Mouse (Mus musculus) hindbrain, embryonic 11.5 days (tissue): Measurements from ENCODE around the gene Frem2. TPM values are rescaled to one million over a fixed set of nuclear protein-coding genes. Genes with fewer than 3 reads are reported as not detected.

Experiments
- ATAC-seq: fragments of 200-750 bp; cut with Nextera tagmentation; 2 replicates; pipeline ENCODE4 v1.8.0; 2017; ENCODE audit warnings: mild to moderate bottlenecking, moderate TSS enrichment, moderate library complexity; ENCODE audit not compliant: low FRiP score
- DNase-seq: peaks from one replicate; pipeline ENCODE4 v3.0.0-alpha.2; 2015; ENCODE audit warnings: low spot score
- H3K27ac ChIP-seq: fragments of 300-500 bp; sonication (generic); 2 replicates; pipeline ENCODE4 v1.5.1; 2014; ENCODE audit warnings: mild to moderate bottlenecking, low read depth, low read length
- H3K27me3 ChIP-seq: fragments of 300-500 bp; sonication (generic); 2 replicates; pipeline ENCODE4 v1.6.1; 2014; ENCODE audit warnings: mild to moderate bottlenecking, low read length, moderate library complexity, mixed read lengths; ENCODE audit not compliant: control insufficient read depth, insufficient read depth
- H3K36me3 ChIP-seq: fragments of 300-500 bp; sonication (generic); 2 replicates; pipeline ENCODE4 v1.6.1; 2014; ENCODE audit warnings: mild to moderate bottlenecking, low read length, moderate library complexity, mixed read lengths; ENCODE audit not compliant: control insufficient read depth, insufficient read depth
- H3K4me1 ChIP-seq: fragments of 300-500 bp; sonication (generic); replicated peaks from 2 replicates; pipeline ENCODE4 v1.6.1; 2014; ENCODE audit warnings: low read length, mixed read lengths; ENCODE audit not compliant: control insufficient read depth, insufficient read depth
- H3K4me2 ChIP-seq: fragments of 300-500 bp; sonication (generic); replicated peaks from 2 replicates; pipeline ENCODE4 v1.6.1; 2014; ENCODE audit warnings: mild to moderate bottlenecking, low read depth, low read length
- H3K4me3 ChIP-seq: fragments of 300-500 bp; sonication (generic); 2 replicates; pipeline ENCODE4 v1.5.1; 2014; ENCODE audit warnings: low read depth, low read length
- H3K9ac ChIP-seq: fragments of 300-500 bp; sonication (generic); 2 replicates; pipeline ENCODE4 v1.6.1; 2014; ENCODE audit warnings: low read depth, low read length
- H3K9me3 ChIP-seq: fragments of 300-500 bp; sonication (generic); 2 replicates; pipeline ENCODE4 v1.6.1; 2016; ENCODE audit warnings: low read length; ENCODE audit not compliant: control insufficient read depth
- WGBS: fragments of 180-500 bp; shearing (Covaris S2); extraction: QIAGEN DNeasy Blood & Tissue Kit; methylation state at CpG from one replicate; pipeline ENCODE4 v1.1.7; 2014; 5-methylcytosine and 5-hydroxymethylcytosine counted together
- polyA plus RNA-seq: library from polyadenylated mRNA; unstranded; fragments of >200 nt; fragmentation: Nextera tagmentation; extraction: Ambion mirVana; gene quantifications from 2 replicates; pipeline ENCODE4 v1.2.1, GENCODE M21; 2014

Frem2 gene
- polyA plus RNA-seq, 1 experiment from 2014 or later = 3.4 TPM

DNA sequence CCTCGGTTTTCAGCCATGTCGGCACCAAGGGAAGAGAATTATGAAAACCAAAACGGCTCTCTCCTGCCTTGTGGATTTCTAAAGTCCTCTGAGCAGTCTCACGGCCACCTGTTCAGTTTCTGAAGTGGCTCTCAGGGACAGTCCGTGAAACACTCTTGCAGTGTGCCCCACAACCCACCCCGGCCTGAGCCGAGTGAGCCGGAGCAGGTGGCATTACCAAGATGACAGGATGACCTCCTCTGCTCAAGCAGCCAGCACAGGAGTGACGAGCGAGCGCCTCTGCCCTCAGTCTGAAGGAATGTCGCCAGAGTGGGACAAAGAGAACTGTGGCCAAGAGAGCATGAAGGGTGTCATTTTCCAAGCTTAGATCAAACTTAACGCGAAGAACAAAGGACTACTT is 26.0 kb downstream of the Frem2 start:
- no peak overlapping the region for H3K4me2 ChIP-seq
- no peak overlapping the region for H3K4me3 ChIP-seq
- H3K9ac ChIP-seq = no peak overlapping the region
- no peak overlapping the region for H3K27ac ChIP-seq
- H3K27me3 ChIP-seq = no peaks in the 10 kb centered on the region
- H3K4me1 ChIP-seq = no peaks in the 10 kb centered on the region
- no peak for DNase-seq
- ATAC-seq = no peak
- no peaks in the 10 kb centered on the region for H3K36me3 ChIP-seq
- no peaks in the 10 kb centered on the region for H3K9me3 ChIP-seq
- WGBS = 63% methylated on average over 14 of the region's 14 CpGs

DNA sequence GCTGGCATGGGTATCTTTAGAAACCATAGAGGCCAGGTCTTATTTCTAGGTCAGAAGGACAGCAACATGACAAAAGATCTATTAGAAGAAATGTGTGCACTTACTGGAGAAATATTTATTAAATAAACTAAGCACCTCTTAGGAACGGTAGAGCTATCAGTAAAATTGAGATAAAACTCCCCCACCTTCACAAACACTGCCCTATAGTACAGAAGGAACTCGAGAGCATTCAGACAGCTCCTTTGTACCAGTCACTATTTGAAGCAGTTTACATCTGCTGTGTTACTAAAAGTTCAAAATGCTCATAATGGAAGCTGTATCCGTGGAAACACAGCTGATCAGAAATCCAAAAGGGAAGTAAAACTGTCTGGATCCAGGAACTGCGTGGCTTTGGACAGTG is 26.5 kb downstream of the Frem2 start:
- WGBS = 79% methylated on average over 4 of the region's 4 CpGs
- H3K27ac ChIP-seq = no peak overlapping the region
- no peaks in the 10 kb centered on the region for H3K4me1 ChIP-seq
- H3K36me3 ChIP-seq = no peaks in the 10 kb centered on the region
- DNase-seq (no peak), ATAC-seq (no peak)
- H3K9ac ChIP-seq = no peak overlapping the region
- H3K4me3 ChIP-seq = no peak overlapping the region
- no peak overlapping the region for H3K4me2 ChIP-seq
- H3K9me3 ChIP-seq = no peaks in the 10 kb centered on the region
- H3K27me3 ChIP-seq = no peaks in the 10 kb centered on the region

DNA sequence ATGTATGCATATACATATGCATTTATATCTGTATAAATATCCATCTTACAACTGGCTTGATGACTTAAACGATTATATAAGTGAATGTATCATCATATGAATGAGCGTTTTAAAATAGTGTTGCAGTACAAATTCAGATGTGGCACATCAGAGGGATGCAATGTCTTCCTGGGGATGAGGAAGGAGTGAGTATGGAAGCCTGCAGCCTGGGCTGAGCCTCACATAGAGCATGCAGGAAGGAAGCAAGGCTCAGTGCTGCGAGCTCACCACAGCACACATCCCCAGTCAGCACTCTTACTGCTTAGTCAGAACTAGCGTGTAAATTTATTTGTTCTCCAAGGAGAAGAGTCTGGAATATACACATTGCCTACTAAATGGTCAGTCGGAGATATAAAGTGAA is 27.2 kb downstream of the Frem2 start:
- Histone ChIP-seq H3K9me3 (no peaks in the 10 kb centered on the region), H3K27me3 (no peaks in the 10 kb centered on the region), H3K27ac (no peak overlapping the region), H3K4me1 (no peaks in the 10 kb centered on the region), H3K36me3 (no peaks in the 10 kb centered on the region), H3K4me3 (no peak overlapping the region), H3K9ac (no peak overlapping the region), H3K4me2 (no peak overlapping the region)
- DNase-seq (no peak), ATAC-seq (no peak)
- 89% methylated on average over 5 of the region's 5 CpGs for WGBS

DNA sequence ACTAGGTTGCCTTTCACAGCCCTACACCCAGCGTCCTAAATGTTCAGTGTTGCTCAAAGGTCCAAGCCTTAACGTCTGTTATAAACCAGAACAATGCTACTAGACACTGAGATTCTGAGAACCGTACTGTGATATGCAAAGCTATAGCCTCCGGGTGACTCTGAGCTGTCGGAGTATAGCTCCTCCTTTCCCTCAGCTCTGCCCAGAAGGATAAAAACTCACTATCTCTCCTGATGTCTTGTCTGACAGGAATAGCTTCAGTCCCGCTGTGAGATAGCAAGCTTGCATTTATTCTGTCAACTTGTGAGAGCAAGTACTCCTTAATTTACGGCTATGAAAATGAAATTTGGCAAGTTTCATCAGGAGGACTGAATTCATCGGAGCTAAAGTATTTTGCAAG is 33.9 kb downstream of the Frem2 start:
- Histone ChIP-seq H3K4me1 (no peaks in the 10 kb centered on the region), H3K27ac (no peak overlapping the region), H3K9me3 (no peaks in the 10 kb centered on the region), H3K4me2 (no peak overlapping the region), H3K36me3 (no peaks in the 10 kb centered on the region), H3K9ac (no peak overlapping the region), H3K4me3 (no peak overlapping the region), H3K27me3 (no peaks in the 10 kb centered on the region)
- no peak for ATAC-seq
- DNase-seq = no peak
- 88% methylated on average over 8 of the region's 8 CpGs for WGBS

DNA sequence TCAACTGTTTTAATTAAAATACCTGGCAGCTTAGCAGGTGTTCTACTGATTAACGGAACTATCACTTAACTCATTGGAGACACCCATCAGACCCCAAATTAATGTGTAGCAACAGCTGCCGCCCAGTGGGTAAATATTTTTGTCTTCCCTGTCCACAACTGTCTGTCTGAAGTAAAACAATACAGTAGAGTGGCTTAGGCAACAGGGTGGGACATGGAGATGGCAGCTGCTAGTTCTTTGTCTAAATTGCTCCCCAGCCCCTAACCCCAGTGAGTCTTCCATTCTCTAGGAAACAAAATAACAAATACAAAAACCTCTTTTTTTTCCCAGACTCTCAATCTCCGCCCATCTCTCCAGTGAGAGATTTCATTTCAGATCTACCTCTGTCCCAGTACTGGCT is 36.2 kb downstream of the Frem2 start:
- no peak for DNase-seq
- WGBS = 78% methylated on average over 3 of the region's 3 CpGs
- no peak overlapping the region for H3K4me3 ChIP-seq

DNA sequence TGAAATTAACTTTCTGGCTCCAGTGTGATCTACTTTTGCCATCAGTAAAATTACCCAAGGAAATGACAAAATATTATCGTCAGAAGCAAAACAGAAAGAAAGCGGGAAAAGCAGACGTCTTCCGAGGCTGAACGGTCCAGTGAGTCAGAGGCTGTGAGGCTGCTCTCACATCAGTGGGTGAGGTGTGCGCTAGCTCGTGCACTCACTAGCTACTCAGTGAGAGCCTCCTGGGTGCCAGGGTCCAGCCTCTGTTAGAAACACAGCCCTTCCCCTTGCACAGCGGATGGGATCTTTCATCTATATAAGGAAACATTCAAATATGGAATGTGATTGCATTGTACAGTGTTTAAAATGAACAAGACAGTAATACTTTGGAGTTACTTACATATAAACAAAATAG is 36.8 kb downstream of the Frem2 start:
- Histone ChIP-seq H3K36me3 (no peaks in the 10 kb centered on the region), H3K27ac (no peak overlapping the region), H3K4me3 (no peak overlapping the region), H3K9ac (no peak overlapping the region), H3K4me2 (no peak overlapping the region), H3K27me3 (no peaks in the 10 kb centered on the region), H3K9me3 (no peaks in the 10 kb centered on the region), H3K4me1 (no peaks in the 10 kb centered on the region)
- DNase-seq = no peak
- 88% methylated on average over 8 of the region's 8 CpGs for WGBS
- ATAC-seq = no peak

More for the DNA sequence above, 36.2 kb downstream of the Frem2 start:
- H3K4me1 ChIP-seq = no peaks in the 10 kb centered on the region
- H3K36me3 ChIP-seq = no peaks in the 10 kb centered on the region
- no peak overlapping the region for H3K4me2 ChIP-seq
- H3K27me3 ChIP-seq = no peaks in the 10 kb centered on the region
- H3K27ac ChIP-seq = no peak overlapping the region
- H3K9ac ChIP-seq = no peak overlapping the region
- no peaks in the 10 kb centered on the region for H3K9me3 ChIP-seq
- ATAC-seq = no peak

DNA sequence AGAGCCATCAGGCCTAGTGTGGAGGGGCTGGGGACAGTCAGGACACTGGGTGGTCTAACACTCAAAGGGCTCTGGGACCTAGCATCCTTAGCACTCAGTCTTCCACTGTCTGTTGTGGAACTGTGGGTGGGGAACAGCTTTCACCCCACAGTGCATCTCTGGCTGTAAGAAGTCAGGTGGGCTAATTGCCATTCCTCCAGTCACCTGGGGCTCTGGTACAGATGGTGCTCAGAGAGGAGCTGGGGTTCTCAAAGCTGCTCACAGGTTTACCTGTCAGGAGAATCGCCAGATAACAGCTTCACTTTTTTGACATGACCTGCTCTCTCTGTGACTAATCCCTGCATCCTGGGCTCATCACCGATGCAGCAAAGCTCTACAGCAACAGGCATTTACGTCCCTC is 46.0 kb downstream of the Frem2 start:
- H3K27me3 ChIP-seq = no peaks in the 10 kb centered on the region
- no peaks in the 10 kb centered on the region for H3K4me1 ChIP-seq
- no peak overlapping the region for H3K27ac ChIP-seq
- no peak overlapping the region for H3K4me2 ChIP-seq
- DNase-seq (no peak), ATAC-seq (no peak)
- no peak overlapping the region for H3K4me3 ChIP-seq
- H3K9ac ChIP-seq = no peak overlapping the region
- no peaks in the 10 kb centered on the region for H3K36me3 ChIP-seq
- H3K9me3 ChIP-seq = no peaks in the 10 kb centered on the region
- WGBS = 74% methylated on average over 3 of the region's 3 CpGs

DNA sequence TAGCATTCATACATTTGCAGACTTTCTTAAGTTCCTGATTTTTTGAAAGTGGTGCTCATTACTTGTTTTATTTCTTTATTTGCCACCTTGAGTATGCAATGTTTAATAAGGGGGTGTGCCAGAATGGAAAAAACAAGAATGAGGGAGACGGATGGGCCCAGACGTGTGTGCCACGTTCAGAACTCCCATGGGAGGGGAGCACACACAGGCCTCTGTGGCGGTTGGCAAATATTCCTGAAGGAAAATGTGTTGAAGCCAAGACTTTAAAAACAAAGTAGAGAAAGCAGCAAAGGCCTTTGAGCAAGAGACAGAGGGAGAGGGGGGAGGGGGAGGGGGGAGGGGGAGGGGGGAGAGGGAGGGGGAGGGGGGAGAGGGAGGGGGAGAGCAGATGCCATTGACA is 47.3 kb downstream of the Frem2 start:
- Histone ChIP-seq H3K27me3 (no peaks in the 10 kb centered on the region), H3K9me3 (no peaks in the 10 kb centered on the region)
- WGBS = 54% methylated on average over 4 of the region's 4 CpGs

DNA sequence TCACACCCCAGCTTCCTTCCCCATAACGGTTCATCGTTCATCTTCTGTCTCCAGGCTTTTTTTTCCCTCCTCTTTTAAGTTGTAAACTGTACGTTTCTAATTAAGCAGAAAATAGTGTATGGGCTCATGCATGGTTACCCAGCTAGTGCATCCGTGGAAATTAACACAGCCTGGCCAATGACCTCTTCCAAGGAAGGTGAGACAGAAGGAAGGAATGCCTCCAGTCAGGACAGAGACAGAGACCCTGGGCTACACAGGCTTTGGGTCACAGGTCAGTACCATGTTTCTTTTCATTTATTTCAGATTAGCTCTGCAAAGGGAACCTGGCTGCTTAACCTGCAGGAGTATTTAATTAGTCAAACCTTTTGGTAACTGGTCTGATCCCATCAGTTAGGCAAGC is 57.0 kb downstream of the Frem2 start:
- Histone ChIP-seq H3K4me3 (no peak overlapping the region), H3K27me3 (no peaks in the 10 kb centered on the region), H3K9me3 (no peaks in the 10 kb centered on the region), H3K4me2 (no peak overlapping the region), H3K9ac (no peak overlapping the region), H3K4me1 (no peaks in the 10 kb centered on the region), H3K36me3 (no peaks in the 10 kb centered on the region), H3K27ac (no peak overlapping the region)
- ATAC-seq (no peak), DNase-seq (no peak)
- WGBS = 64% methylated on average over 4 of the region's 4 CpGs

More for the DNA sequence above, 47.3 kb downstream of the Frem2 start:
- no peak overlapping the region for H3K4me3 ChIP-seq
- DNase-seq = no peak
- no peaks in the 10 kb centered on the region for H3K36me3 ChIP-seq
- no peak overlapping the region for H3K9ac ChIP-seq
- ATAC-seq = no peak
- no peak overlapping the region for H3K4me2 ChIP-seq
- no peaks in the 10 kb centered on the region for H3K4me1 ChIP-seq
- no peak overlapping the region for H3K27ac ChIP-seq
